Mouse (Mus musculus) left cerebral cortex, adult 8-10 months (tissue): ENCODE data around the gene Shank1. TPM values are rescaled to one million over a fixed set of nuclear protein-coding genes. Genes with fewer than 3 reads are reported as not detected.
"Not testable (repeated sequence)": the region's sequence is repeated elsewhere in the genome, so short reads cannot be mapped to it uniquely, and the experiment has no call there.

Experiments used
- DNase-seq, 2 experiments: peaks; one replicate each; pipeline ENCODE4 v3.0.0; 2022; ENCODE audit warnings: low spot score in 2 of 2
- total RNA-seq, 4 experiments: library from RNA; stranded (reverse); gene quantifications; 2 replicates each; pipeline ENCODE4 v1.2.4; 2022

The Shank1 gene
- total RNA-seq = 100 to 1,000 TPM; 509 to 568 (median 540) TPM

GRCm38 (mm10) chr7:44309475-44310284 is at the start of gene Shank1:
Gene Shank1, plus strand, starts transcription at chr7:44310253.
- DNase-seq = peak in 1 of 2 experiments; percentile 28

DNA sequence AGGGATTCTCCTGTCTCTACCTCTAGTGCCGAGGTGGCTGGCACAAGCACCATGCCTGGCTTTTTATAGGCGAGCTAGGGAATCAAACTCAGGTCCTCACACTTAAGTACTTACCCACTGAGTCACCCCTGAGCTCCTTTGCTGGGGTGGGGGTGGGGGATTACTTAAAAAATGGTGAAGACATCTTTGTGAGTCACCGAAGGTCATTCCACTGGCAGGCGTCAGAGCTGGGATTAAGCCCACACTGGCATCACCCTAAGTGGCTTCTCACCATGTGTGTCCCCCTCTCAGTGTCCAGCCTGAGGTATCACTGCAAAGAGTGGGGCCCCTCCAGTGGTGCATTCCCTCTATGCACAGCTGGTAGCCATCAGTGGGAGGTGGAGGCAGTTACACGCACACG is 49.6 kb upstream of the Shank1 start:
- DNase-seq = no peak

GRCm38 (mm10) chr7:44261147-44261546 is 48.9 kb upstream of the Shank1 start, which contains the start of gene Gm15517:
Gene Gm15517, plus strand, starts transcription at chr7:44261447.
- no peak for DNase-seq

DNA sequence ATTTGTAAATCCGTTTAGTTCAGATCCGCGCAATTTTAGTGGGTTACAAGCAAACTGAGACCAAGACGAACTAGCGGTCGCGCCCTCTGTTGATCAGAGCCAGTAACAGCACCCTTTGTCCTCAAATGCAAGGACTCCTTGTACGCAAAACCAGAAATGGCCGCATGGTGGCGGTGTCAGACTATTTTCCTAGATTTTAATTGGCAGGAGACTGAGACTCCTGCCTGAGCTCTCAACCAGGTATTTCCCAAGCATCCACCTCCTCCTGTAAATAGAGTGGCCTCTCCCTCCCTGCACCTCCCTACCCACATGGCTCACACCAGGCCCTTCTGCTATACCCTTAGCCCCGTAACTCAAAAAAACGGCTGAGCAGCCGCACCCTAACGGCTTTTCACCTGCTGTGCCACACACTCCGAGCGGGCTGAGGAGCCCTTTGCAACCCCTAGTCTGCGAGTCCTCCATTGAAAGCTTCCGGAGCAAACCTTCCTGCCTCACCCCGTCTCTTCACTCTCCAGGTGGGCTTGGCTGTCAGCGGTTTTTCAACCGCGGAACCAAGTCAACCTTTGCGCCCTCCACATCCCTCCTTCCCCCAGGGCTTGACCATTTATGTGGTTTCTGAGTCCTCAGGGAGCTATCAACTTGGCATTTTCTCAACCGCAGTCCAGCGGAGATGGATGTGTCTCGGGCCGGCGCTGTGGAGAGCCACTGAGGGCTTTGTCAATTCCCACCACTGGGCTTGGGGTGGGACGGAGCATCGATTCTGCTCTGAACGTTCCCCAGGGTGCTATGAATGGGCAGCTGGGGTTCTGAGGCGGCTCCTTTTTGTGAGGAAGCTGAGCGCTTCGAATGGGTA is 47.0 kb upstream of the Shank1 start:
- DNase-seq = peak; percentile 84 to 99

GRCm38 (mm10) chr7:44268117-44268516 is 41.9 kb upstream of the Shank1 start:
- no peak for DNase-seq

DNA sequence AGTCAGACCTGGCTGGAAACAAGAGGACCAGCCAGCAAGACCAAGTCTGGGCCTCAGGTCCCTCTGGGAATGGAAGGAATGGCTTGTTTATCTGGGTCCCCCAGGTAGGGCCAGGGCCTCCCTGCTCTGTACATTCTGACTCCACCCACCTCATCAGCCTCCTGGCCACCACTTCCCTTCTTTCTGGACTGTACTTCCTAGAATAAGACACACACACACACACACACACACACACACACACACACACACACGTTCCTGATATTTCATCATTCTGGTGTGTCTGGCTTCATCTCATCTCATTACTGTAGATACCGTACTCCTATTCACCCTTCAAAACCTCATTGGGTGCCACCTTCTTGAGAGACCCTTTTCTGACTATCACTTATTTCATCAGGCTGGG is 40.7 kb upstream of the Shank1 start:
- DNase-seq = no peak

GRCm38 (mm10) chr7:44271309-44271708 is 38.7 kb upstream of the Shank1 start:
- DNase-seq = no peak

DNA sequence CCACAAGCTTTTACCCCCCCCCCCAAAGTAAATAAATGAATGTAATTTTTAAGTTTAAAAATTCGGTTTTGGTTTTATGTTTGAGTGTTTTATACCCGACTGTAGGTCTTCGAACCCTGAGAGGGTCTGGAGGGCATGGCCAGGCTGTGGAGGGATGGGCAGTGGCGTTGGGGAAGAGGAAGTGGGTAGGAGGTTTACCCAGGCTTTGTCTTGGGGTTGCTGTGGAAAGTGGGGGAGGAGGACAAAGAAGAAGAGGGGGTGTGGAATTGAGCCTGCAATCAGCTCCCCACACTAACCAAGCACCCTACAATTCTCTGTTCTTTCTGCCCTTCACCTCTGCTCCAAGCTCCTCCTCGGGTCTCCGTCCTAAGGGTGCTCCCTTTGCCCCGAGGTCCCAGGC is 37.5 kb upstream of the Shank1 start:
- DNase-seq = no peak

DNA sequence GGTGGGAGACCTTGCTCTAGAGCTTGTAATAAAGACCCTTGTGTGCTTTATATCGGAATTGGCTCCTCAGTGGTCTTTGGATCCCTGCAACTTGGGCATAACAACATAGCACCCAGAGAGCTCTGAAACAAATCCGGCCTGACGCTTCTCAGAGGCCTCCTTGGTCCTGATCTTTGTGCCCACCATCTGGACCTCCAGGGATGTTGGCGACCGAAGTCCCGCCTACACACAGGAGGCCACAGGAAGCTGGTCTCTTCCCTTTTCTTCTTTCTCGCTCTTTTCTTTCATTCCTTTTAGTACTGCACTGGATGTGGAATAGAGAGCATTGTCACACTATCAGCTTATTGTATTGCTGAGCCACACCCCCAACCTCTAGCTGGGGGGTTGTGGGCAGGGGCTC is 36.6 kb upstream of the Shank1 start:
- DNase-seq = no peak

- no peak for DNase-seq
Measured at GRCm38 (mm10) chr7:44274096-44274495, 36.0 kb upstream of the Shank1 start.

- DNase-seq = no peak
Measured at GRCm38 (mm10) chr7:44275546-44275945, 34.5 kb upstream of the Shank1 start.

DNA sequence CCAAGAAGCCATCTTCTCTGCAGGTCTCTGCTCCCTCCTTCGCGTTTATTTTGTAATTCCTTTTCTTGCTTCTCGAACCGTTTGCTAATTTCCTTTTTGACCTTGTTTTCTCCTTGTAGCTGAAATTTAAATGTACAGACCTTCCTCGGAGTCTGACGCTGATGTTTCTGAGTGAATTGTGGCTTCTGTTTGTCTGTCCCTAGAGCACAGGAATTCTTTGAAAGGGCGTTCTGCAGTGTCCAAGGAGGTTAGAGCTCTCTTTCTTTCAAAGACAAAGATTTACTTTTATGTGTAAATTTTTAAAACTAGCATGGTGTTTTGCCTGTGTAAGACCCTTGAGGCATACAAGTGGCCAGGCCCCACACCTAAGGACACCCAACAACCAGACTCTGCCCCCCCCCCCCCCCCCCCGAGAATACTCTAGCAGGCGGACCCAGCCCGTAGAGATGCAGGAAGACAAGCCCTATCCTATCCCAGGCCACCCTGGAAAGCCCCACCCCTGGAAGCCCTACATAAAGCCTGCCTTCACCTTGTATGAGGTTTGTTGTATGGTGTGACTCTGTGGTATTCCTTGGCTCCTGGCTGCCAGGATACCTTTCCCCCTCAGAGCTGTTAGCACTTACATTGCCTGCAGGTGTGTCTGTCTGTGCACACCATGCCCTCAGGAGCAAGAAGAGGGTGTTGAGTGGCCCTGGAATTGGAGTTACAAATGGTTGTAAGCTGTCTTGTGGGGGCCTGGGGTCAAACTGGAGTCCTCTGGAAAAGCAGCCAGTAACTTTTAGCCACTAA is 33.4 kb upstream of the Shank1 start:
- no peak for DNase-seq

GRCm38 (mm10) chr7:44277250-44277622 is 32.8 kb upstream of the Shank1 start:
- DNase-seq = peak in 1 of 2 experiments; percentile 38

- DNase-seq = no peak
Measured at GRCm38 (mm10) chr7:44280959-44281358, 29.1 kb upstream of the Shank1 start.

- no peak for DNase-seq
Measured at GRCm38 (mm10) chr7:44281586-44281985, 28.5 kb upstream of the Shank1 start.

DNA sequence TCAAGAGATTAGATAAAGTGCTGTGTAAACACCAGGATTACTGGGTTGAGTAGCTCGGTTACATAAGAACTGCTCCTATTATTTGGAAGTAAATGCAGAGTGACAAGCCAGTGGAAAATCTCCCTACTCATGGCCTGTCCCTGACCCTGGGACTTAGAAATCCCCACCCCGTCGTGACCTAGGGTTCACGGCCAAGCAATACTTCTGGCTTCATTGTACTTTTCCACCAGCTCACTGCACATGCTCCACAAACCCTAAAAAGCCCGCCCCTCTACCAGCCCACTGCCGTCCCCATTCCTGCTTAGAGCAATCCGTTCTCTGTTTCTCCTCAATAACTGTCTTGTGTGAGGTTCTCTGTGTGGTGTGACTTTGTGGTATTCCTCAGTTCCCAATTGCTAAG is 22.3 kb upstream of the Shank1 start:
- no peak for DNase-seq

- no peak for DNase-seq
Measured at GRCm38 (mm10) chr7:44290986-44291385, 19.1 kb upstream of the Shank1 start.

- no peak for DNase-seq
Measured at GRCm38 (mm10) chr7:44291418-44291817, 18.6 kb upstream of the Shank1 start.

- not testable (repeated sequence) for DNase-seq
Measured at GRCm38 (mm10) chr7:44297501-44297900, 12.6 kb upstream of the Shank1 start.

GRCm38 (mm10) chr7:44303346-44304340 is 6.4 kb upstream of the Shank1 start:
- peak in 1 of 2 experiments; percentile 6 for DNase-seq

DNA sequence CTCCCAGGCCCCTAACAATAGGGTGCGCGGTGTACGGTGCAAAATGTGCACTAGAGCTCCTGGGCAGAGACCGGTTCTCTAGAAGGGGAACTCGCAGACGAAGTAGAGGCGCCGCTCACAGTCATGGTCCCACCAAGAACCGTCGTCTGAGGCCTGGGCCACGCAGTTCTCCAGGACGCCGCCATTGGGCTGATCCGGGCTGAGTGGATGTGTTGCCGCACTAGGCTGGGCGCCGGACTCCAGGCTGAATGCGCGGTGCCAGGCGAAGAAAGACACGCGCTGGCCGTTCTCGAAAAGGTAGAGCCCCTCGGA is 5.6 kb upstream of the Shank1 start:
- DNase-seq = no peak
